Mouse (Mus musculus) adrenal gland, adult 2 months (tissue): ENCODE measurements at regions not wholly inside any gene's neighbourhood (a gene's known extent, or its start where the extent isn't known, plus 50 kb on each side); places are given as distances from the start of the nearest gene placed in this dataset.

Experiments used
- DNase-seq: peaks from one replicate; pipeline ENCODE4 v3.0.0; 2021

DNA sequence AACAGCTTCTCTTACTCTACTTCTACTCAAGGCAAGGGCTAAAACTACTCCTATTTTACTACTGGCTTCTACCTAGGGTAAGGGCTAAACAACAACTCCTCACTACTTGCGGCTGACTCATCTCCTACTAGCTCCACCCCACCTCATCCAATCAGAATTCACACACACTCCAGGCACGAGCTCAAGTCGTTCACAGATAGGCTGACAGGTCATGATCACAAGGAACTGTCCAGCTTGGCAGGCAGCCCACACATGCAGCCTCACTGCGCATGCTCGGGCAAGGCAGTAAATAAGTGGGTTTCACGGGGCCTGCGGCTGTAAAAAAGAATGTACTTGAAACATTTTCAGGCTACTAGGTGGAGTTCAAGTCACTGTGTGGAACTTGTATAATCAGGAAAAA is 197.6 kb downstream of the Ccdc50 start:
- peak; percentile 1 for DNase-seq

DNA sequence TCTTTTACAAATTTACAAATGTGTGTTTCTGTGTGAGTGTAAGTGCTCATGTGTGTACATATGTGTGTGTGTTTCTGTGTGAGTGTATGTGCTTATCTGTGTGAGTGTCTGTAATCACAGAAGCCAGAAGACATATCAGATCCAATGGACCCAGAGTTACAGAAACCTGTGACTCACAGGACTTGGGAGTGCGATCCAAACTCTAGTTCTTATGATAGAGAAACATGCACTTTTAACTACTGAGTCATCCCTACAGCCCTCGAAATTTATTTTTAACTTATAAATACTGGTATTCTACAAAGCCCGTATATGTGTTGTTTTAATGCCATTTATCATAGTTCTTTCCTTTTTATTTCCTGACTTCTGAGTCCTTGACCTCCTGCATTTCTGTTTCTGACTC is 220.7 kb downstream of the Ccdc50 start:
- DNase-seq: no peak

DNA sequence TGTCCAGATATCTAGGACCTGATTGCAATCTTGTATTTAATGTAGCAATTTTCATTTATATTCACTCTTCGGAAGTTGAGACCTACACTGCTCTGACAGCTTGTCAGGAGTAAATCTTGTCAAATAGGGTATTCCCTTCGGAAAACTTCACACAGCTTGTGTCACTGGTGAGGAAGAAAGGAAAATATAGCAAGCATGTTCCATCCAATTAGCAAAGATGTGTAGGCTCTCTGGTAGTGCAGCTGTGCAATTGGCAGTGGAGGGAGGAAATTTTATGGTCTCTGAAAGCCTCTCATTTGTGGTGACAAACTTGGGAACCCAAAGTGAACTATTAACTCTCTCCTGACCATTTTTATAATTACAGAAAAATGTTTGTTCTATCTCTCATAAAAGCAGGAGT is 252.6 kb downstream of the Ccdc50 start:
- DNase-seq: no peak

DNA sequence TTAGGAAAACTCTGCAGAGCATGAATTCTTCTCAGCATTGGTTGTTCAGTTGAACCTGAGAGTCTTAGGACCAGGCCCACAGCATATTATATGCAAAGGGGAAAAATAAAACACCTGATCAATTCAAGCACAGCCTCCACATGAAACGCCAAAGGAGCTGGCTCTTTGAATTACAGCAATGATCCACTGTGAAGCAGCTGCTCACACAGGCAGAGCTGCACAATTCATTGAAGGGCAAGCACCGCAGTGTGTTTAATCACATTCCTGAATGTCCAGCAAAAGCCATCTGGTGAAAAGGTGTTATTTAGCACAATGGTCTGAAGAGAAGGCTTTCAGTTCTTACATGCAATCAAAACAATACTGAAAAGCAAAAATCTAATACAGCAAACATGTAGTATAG is 289.6 kb downstream of the Ccdc50 start:
- no peak for DNase-seq

DNA sequence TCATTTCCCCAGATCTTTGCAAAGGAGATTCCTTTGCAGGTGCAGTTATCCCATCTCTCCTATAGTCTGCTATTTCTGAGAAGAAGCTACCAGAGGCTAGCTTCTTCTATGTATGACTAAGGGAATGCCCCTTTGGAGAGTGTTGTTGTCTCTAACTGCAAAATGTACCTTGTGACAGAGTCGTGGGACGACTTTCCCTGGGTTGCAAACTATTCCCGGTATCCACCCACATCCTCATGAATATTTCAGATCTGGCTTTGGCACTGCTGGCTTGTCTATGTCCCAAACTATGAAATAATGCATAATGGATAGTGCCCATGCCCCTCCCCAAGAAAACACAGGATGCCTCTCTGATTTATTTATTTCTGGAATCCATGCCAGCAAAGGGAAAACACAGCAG is 294.3 kb downstream of the Ccdc50 start:
- DNase-seq: no peak

DNA sequence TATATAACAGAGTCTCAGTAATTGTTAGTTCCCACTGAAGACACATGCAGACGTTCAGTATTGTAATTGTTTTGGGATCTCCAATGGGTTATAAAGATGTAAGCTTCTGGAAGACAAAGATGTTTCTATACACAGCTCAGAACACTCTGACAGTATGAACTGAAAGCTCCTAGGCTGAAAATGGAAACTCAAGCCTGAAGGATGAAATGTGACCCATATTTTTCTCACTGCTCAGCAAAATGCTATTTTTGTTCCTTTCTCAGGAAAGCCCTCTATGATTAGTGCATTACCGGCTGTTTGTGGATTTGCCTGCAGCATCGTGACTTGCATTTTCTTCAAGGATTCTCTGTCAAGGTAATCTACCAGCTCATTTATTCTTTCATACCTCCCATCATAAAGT is 295.2 kb downstream of the Ccdc50 start:
- no peak for DNase-seq

DNA sequence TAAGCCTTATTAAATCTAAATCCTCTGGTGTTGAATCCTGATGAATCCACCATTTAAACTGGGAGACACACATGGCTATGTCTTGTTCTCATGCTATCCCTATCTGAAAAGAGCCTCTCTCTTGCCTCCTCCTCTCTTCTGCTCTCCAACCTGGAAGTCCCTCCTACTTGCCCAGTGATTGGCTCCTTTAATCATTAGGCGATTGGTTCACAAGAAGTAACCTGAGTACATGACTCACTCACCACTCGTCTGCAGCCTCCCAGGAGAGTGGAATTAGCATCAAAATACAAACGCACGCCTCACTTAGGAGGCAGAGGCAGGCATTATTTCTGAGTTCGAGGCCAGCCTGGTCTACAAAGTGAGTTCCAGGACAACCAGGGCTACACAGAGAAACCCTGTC is 321.3 kb downstream of the Ccdc50 start:
- no peak for DNase-seq

DNA sequence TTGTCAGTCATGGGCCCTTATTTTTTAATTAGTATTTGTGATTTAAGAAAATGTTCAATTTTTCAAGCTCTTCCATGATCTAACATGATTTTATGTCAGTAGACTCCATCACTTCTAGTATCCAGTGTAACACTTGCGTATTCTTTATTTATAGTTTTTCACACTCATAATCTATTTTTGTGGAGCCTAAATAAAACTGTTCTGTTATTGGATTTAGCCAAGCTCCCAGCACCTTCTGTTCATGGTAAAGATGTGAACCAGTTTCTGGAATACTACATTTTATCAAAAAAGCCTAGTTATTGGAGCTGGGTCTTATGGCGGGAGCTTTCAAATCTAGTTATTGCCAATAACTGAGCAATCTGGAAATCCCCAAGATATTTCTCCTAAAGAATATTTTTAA is 334.8 kb downstream of the Ccdc50 start:
- no peak for DNase-seq
